Mouse (Mus musculus) megakaryocyte progenitor cell, adult 5-6 weeks (primary cell): ENCODE results near the gene Ubxn10. TPM values are rescaled to one million over a fixed set of nuclear protein-coding genes. Genes with fewer than 3 reads are reported as not detected.

ENCODE experiments used
- ATAC-seq: replicated peaks from 2 replicates; pipeline ENCODE4 v1.8.0; 2016; ENCODE audit warnings: mild to moderate bottlenecking, moderate TSS enrichment, inconsistent platforms; ENCODE audit not compliant: poor library complexity
- total RNA-seq, 2 experiments: library from RNA; stranded (forward) in 1 of 2; stranded (reverse) in 1 of 2; fragments of 157-497, 149-512 nt in 1 of 2; fragments of 200-1000 nt in 1 of 2; gene quantifications; 2 replicates each; pipeline versions ENCODE4 v1.2.3 to v1.2.4; 2015 to 2017

Ubxn10 gene
- total RNA-seq, 2 experiments from 2014 or later, result not detected

- no peak for ATAC-seq
Observed at GRCm38 (mm10) chr4:138702528-138702927, 34.4 kb downstream of the Ubxn10 start.

- ATAC-seq, result no peak
Observed at GRCm38 (mm10) chr4:138702031-138702430, 34.9 kb downstream of the Ubxn10 start.

GRCm38 (mm10) chr4:138701111-138701510 lies 35.9 kb downstream of the Ubxn10 start:
- ATAC-seq, result no peak

- ATAC-seq, result peak; percentile 60
Observed at GRCm38 (mm10) chr4:138700184-138700982, 36.6 kb downstream of the Ubxn10 start.

GRCm38 (mm10) chr4:138698296-138698695 lies 38.7 kb downstream of the Ubxn10 start:
- no peak for ATAC-seq

GRCm38 (mm10) chr4:138697166-138697860 lies 39.7 kb downstream of the Ubxn10 start:
- ATAC-seq, result no peak

- no peak for ATAC-seq
Observed at GRCm38 (mm10) chr4:138696720-138697119, 40.2 kb downstream of the Ubxn10 start.

- ATAC-seq, result no peak
Observed at GRCm38 (mm10) chr4:138693043-138693692, 43.8 kb downstream of the Ubxn10 start.

- no peak for ATAC-seq
Observed at GRCm38 (mm10) chr4:138691443-138692181, 45.4 kb downstream of the Ubxn10 start.

GRCm38 (mm10) chr4:138690561-138690960 lies 46.4 kb downstream of the Ubxn10 start:
- no peak for ATAC-seq

- ATAC-seq, result no peak
Observed at GRCm38 (mm10) chr4:138689094-138689512, 47.9 kb downstream of the Ubxn10 start.

- no peak for ATAC-seq
Observed at GRCm38 (mm10) chr4:138685813-138686212, 51.2 kb downstream of the Ubxn10 start.

- no peak for ATAC-seq
Observed at GRCm38 (mm10) chr4:138682760-138683159, 54.2 kb downstream of the Ubxn10 start.

GRCm38 (mm10) chr4:138680124-138680523 lies 56.8 kb downstream of the Ubxn10 start:
- ATAC-seq, result no peak

GRCm38 (mm10) chr4:138677579-138677978 lies 59.4 kb downstream of the Ubxn10 start:
- no peak for ATAC-seq

- ATAC-seq, result peak; percentile 48
Observed at GRCm38 (mm10) chr4:138676480-138676879, 60.5 kb downstream of the Ubxn10 start.

- no peak for ATAC-seq
Observed at GRCm38 (mm10) chr4:138672160-138672559, 64.8 kb downstream of the Ubxn10 start.

- ATAC-seq, result no peak
Observed at GRCm38 (mm10) chr4:138670093-138670889, 66.7 kb downstream of the Ubxn10 start.

- no peak for ATAC-seq
Observed at GRCm38 (mm10) chr4:138666521-138666920, 70.4 kb downstream of the Ubxn10 start.

- no peak for ATAC-seq
Observed at GRCm38 (mm10) chr4:138659936-138660602, 76.9 kb downstream of the Ubxn10 start.
